Mouse (Mus musculus): Measurements from ENCODE around the gene Mgl2. TPM values are rescaled to one million over a fixed set of nuclear protein-coding genes. Genes with fewer than 3 reads are reported as not detected.
"Not testable (repeated sequence)": the region's sequence is repeated elsewhere in the genome, so short reads cannot be mapped to it uniquely, and the experiment has no call there.

The Mgl2 gene
- polyA plus RNA-seq, 1 experiment = 1.8 TPM

DNA sequence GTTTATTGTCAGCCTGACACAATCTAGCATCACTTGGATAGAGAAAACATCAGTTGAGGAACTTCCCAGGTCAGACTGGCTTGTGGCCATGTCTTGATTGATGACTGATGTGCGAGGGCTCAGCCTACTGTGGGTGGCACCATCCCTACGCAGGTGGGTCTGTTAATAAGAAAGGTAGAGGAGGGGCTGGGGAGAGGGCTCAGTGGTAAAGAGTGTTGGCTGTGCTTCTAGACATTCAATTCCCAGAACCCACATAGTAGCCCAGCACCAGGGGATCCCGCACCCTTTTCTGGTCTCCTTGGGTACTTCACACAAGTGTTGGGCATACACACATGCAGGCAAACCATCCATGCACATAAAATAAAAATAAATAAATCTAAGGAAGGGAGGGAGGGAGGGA lies 14.2 kb upstream of the Mgl2 start:
- Histone ChIP-seq H3K79me2 (ENCODE audit: control insufficient read depth, insufficient read depth) (no peaks in the 10 kb centered on the region), H3ac (ENCODE audit: control insufficient read depth, insufficient read length, low read depth) (no peak overlapping the region), H3K4me3 (ENCODE audit: insufficient read depth, poor library complexity, severe bottlenecking) (no peak overlapping the region), H3K36me3 (ENCODE audit: control insufficient read depth, insufficient read depth) (no peaks in the 10 kb centered on the region), H3K27me3 (ENCODE audit: control insufficient read depth, insufficient read depth, insufficient read length) (no peaks in the 10 kb centered on the region), H3K79me3 (ENCODE audit: low read depth) (no peaks in the 10 kb centered on the region)
- TF ChIP-seq CEBPB (IDR thresholded peaks at IDR 0.05; ENCODE audit: low read depth) (no peak), CTCF (IDR thresholded peaks at IDR 0.05; ENCODE audit: control insufficient read depth, insufficient read depth, insufficient read length) (no peak), MYOD1 (IDR thresholded peaks at IDR 0.05; ENCODE audit: control insufficient read depth, insufficient read length, low read depth) (no peak), MYOG (IDR thresholded peaks at IDR 0.05; ENCODE audit: control insufficient read depth, extremely low read depth, insufficient read length) (no peak), USF1 (IDR thresholded peaks at IDR 0.05; ENCODE audit: low read depth) (no peak)

DNA sequence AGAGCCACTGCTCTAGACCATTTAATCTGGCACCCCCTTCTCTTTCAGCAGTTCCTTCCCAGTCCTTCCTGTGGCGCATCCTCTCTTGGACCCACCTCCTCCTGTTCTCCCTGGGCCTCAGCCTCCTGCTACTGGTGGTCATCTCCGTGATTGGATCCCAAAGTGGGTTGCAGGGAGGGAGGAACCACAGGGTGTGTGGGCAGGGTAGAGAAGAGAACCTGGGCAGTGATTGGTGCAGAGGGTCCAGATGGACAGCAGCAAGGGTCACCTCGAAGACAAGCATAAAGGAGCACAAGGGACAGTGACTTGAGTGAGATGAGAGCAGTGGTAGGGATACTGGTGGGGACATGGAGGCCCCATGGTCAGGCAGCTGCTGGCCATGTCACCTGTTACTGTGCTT lies 4.9 kb downstream of the Mgl2 start:
- not testable (repeated sequence) for H3ac ChIP-seq (ENCODE audit: control insufficient read depth, insufficient read length, low read depth); H3K27me3 ChIP-seq (ENCODE audit: control insufficient read depth, insufficient read depth, insufficient read length); H3K4me3 ChIP-seq (ENCODE audit: insufficient read depth, poor library complexity, severe bottlenecking); H3K36me3 ChIP-seq (ENCODE audit: control insufficient read depth, insufficient read depth); H3K79me3 ChIP-seq (ENCODE audit: low read depth); H3K79me2 ChIP-seq (ENCODE audit: control insufficient read depth, insufficient read depth)

DNA sequence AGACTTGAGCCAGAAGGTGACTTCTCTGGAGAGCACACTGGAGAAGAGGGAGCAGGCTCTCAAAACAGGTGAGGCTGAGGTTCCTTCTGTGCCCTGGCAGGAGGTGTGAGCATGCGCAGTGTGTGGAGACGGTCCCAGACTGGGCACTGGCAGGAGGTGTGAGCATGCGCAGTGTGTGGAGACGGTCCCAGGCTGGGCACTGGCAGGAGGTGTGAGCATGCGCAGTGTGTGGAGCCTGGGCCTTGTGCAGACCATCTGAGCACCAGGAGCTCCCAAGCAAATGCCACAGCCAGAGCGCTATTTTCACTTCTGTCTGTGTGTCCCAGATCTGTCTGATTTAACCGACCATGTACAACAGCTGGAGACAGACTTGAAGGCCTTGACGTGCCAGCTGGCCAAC lies 5.8 kb downstream of the Mgl2 start:
- not testable (repeated sequence) for H3K36me3 ChIP-seq (ENCODE audit: control insufficient read depth, insufficient read depth); H3ac ChIP-seq (ENCODE audit: control insufficient read depth, insufficient read length, low read depth); H3K4me3 ChIP-seq (ENCODE audit: insufficient read depth, poor library complexity, severe bottlenecking); H3K79me3 ChIP-seq (ENCODE audit: low read depth); H3K27me3 ChIP-seq (ENCODE audit: control insufficient read depth, insufficient read depth, insufficient read length); H3K79me2 ChIP-seq (ENCODE audit: control insufficient read depth, insufficient read depth)

DNA sequence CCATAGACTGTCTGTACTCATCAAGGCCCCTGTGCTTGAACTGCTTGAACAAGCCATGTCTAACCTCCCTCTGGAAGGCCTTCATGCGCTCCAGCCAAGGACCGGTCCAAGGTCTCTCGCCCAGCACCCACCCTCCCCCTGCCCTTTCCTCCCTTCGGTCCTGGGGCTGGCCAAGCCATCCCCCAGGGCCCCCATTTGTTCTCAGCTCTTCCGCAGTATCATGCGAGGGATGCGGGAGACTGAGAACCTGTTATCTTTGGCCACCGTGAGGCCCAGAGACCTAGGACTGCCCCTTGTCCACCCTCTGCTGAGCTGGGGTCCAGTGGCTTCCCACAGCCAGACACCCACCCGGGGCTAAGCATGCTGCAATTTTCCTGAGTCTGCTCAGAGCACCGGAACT lies 9.0 kb downstream of the Mgl2 start:
- Histone ChIP-seq H3K79me3 (ENCODE audit: low read depth) (no peaks in the 10 kb centered on the region), H3ac (ENCODE audit: control insufficient read depth, insufficient read length, low read depth) (no peak overlapping the region), H3K79me2 (ENCODE audit: control insufficient read depth, insufficient read depth) (no peaks in the 10 kb centered on the region), H3K36me3 (ENCODE audit: control insufficient read depth, insufficient read depth) (no peaks in the 10 kb centered on the region), H3K4me3 (ENCODE audit: insufficient read depth, poor library complexity, severe bottlenecking) (no peak overlapping the region), H3K27me3 (ENCODE audit: control insufficient read depth, insufficient read depth, insufficient read length) (no peaks in the 10 kb centered on the region)
- no peak for TF ChIP-seq MYOD1 (IDR thresholded peaks at IDR 0.05; ENCODE audit: control insufficient read depth, insufficient read length, low read depth)
- no peak for TF ChIP-seq FOSL1 (IDR thresholded peaks at IDR 0.05; ENCODE audit: insufficient read depth, low read length, poor library complexity, severe bottlenecking)
- no peak for TF ChIP-seq MAX (IDR thresholded peaks at IDR 0.05)
- no peak for TF ChIP-seq USF1 (IDR thresholded peaks at IDR 0.05; ENCODE audit: low read depth)
- no peak for TF ChIP-seq MYOG (IDR thresholded peaks at IDR 0.05; ENCODE audit: control insufficient read depth, extremely low read depth, insufficient read length)
- no peak for TF ChIP-seq CTCF (IDR thresholded peaks at IDR 0.05; ENCODE audit: control insufficient read depth, insufficient read depth, insufficient read length)
- no peak for TF ChIP-seq CEBPB (IDR thresholded peaks at IDR 0.05; ENCODE audit: low read depth)

DNA sequence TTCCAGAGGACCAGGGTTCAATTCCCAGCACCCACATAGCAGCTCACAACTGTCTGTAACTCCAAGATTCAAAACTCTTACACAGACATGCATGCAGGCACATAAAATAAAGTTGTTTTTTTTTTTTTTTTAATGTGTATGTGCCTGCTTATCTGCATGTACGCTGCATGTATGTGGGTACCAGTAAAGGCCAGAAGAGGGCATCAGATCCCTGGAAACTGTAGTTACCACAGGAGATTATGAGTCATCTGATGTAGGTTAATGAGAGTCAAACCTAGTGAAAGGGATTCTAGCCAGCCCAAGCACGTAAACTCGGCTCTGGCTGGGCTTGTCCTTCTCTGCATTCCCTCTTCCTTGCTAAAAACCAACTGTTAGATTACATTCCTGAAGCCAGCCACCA lies 20.9 kb downstream of the Mgl2 start:
- TF ChIP-seq CTCF (IDR thresholded peaks at IDR 0.05; ENCODE audit: control insufficient read depth, insufficient read depth, insufficient read length) (no peak), MYOD1 (IDR thresholded peaks at IDR 0.05; ENCODE audit: control insufficient read depth, insufficient read length, low read depth) (no peak), MYOG (IDR thresholded peaks at IDR 0.05; ENCODE audit: control insufficient read depth, extremely low read depth, insufficient read length) (no peak), CEBPB (IDR thresholded peaks at IDR 0.05; ENCODE audit: low read depth) (no peak), FOSL1 (IDR thresholded peaks at IDR 0.05; ENCODE audit: insufficient read depth, low read length, poor library complexity, severe bottlenecking) (peak; percentile 46), USF1 (IDR thresholded peaks at IDR 0.05; ENCODE audit: low read depth) (no peak)
- Histone ChIP-seq H3K36me3 (ENCODE audit: control insufficient read depth, insufficient read depth) (no peaks in the 10 kb centered on the region), H3K27me3 (ENCODE audit: control insufficient read depth, insufficient read depth, insufficient read length) (no peaks in the 10 kb centered on the region), H3K4me3 (ENCODE audit: insufficient read depth, poor library complexity, severe bottlenecking) (no peak overlapping the region), H3ac (ENCODE audit: control insufficient read depth, insufficient read length, low read depth) (no peak overlapping the region), H3K79me2 (ENCODE audit: control insufficient read depth, insufficient read depth) (no peaks in the 10 kb centered on the region), H3K79me3 (ENCODE audit: low read depth) (no peaks in the 10 kb centered on the region)

DNA sequence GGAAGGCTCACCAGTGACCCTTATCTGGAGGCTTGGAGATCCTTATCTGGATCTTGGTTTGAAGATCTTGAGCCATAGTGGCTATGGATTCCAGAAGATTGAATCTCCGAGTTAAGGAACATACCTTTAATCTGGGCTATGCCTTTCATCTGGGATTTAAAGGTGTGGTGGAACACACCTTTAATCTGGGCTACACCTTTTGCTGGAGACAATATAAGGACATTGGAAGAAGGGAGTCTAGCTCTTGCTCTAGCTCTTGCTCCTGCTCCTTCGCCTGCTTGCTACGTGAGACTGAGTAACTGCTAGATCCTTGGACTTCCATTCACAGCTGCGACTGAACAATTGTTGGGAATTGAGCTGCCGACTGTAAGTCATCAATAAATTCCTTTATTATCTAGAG lies 25.8 kb downstream of the Mgl2 start, which contains the start of gene Clec10a:
Gene Clec10a, plus strand, starts transcription at position 301 of the 400 bp plus-strand sequence.
- not testable (repeated sequence) for H3K27me3 ChIP-seq (ENCODE audit: control insufficient read depth, insufficient read depth, insufficient read length); H3K36me3 ChIP-seq (ENCODE audit: control insufficient read depth, insufficient read depth); H3K4me3 ChIP-seq (ENCODE audit: insufficient read depth, poor library complexity, severe bottlenecking); H3ac ChIP-seq (ENCODE audit: control insufficient read depth, insufficient read length, low read depth); H3K79me2 ChIP-seq (ENCODE audit: control insufficient read depth, insufficient read depth); H3K79me3 ChIP-seq (ENCODE audit: low read depth)

DNA sequence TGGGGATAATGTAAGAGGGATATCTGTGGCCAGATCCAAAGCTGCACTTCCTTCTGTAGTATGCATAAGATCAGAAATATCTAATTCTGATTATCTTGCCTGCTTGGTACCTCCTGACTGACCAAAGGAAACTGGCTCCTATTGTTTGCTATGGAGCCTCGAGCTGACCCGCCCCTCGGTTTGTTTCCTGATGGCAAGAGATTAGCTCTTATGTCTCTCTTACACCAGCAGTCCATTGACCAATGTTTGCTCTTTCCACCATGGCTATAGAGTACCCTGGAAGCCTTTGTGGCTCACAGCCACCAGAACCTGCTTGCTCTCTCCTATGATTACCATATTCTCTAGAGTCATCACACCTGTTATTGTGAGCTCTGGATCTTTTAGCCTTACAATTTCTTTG lies 32.2 kb downstream of the Mgl2 start:
- TF ChIP-seq MYOG (IDR thresholded peaks at IDR 0.05; ENCODE audit: control insufficient read depth, extremely low read depth, insufficient read length) (no peak), FOSL1 (IDR thresholded peaks at IDR 0.05; ENCODE audit: insufficient read depth, low read length, poor library complexity, severe bottlenecking) (no peak), MYOD1 (IDR thresholded peaks at IDR 0.05; ENCODE audit: control insufficient read depth, insufficient read length, low read depth) (no peak), CTCF (IDR thresholded peaks at IDR 0.05; ENCODE audit: control insufficient read depth, insufficient read depth, insufficient read length) (no peak), USF1 (IDR thresholded peaks at IDR 0.05; ENCODE audit: low read depth) (no peak), MAX (IDR thresholded peaks at IDR 0.05) (no peak), CEBPB (IDR thresholded peaks at IDR 0.05; ENCODE audit: low read depth) (no peak)
- H3K36me3 ChIP-seq (ENCODE audit: control insufficient read depth, insufficient read depth) = no peaks in the 10 kb centered on the region
- no peaks in the 10 kb centered on the region for H3K79me2 ChIP-seq (ENCODE audit: control insufficient read depth, insufficient read depth)
- no peaks in the 10 kb centered on the region for H3K79me3 ChIP-seq (ENCODE audit: low read depth)
- H3ac ChIP-seq (ENCODE audit: control insufficient read depth, insufficient read length, low read depth) = no peak overlapping the region
- H3K4me3 ChIP-seq (ENCODE audit: insufficient read depth, poor library complexity, severe bottlenecking) = no peak overlapping the region
- H3K27me3 ChIP-seq (ENCODE audit: control insufficient read depth, insufficient read depth, insufficient read length) = no peaks in the 10 kb centered on the region

Data from C2C12 (cell line).